Mouse (Mus musculus): ENCODE results near the gene Plekha6. TPM values are rescaled to one million over a fixed set of nuclear protein-coding genes. Genes with fewer than 3 reads are reported as not detected.

Plekha6 gene
- total RNA-seq, 2 experiments from 2014 or later = 42.1 to 45.9 TPM

- no peak for DNase-seq
Measured at GRCm38 (mm10) chr1:133182706-133183095, 18.7 kb downstream of the Plekha6 start.

- DNase-seq = no peak
Measured at GRCm38 (mm10) chr1:133183141-133183925, 19.3 kb downstream of the Plekha6 start.

GRCm38 (mm10) chr1:133187948-133188680, 24.1 kb downstream of the Plekha6 start:
- DNase-seq = peak; percentile 47

- no peak for DNase-seq
Measured at GRCm38 (mm10) chr1:133188719-133189118, 24.7 kb downstream of the Plekha6 start.

GRCm38 (mm10) chr1:133189471-133189870, 25.5 kb downstream of the Plekha6 start:
- no peak for DNase-seq

- no peak for DNase-seq
Measured at GRCm38 (mm10) chr1:133190550-133190949, 26.5 kb downstream of the Plekha6 start.

- no peak for DNase-seq
Measured at GRCm38 (mm10) chr1:133196181-133196580, 32.2 kb downstream of the Plekha6 start.

GRCm38 (mm10) chr1:133197266-133197665, 33.3 kb downstream of the Plekha6 start:
- DNase-seq = no peak

- DNase-seq = no peak
Measured at GRCm38 (mm10) chr1:133199706-133200105, 35.7 kb downstream of the Plekha6 start.

GRCm38 (mm10) chr1:133201499-133201898, 37.5 kb downstream of the Plekha6 start:
- peak; percentile 43 for DNase-seq

GRCm38 (mm10) chr1:133203701-133204100, 39.7 kb downstream of the Plekha6 start:
- no peak for DNase-seq

- DNase-seq = no peak
Measured at GRCm38 (mm10) chr1:133204341-133204849, 40.4 kb downstream of the Plekha6 start.

GRCm38 (mm10) chr1:133204985-133205384, 41.0 kb downstream of the Plekha6 start:
- DNase-seq = no peak

- no peak for DNase-seq
Measured at GRCm38 (mm10) chr1:133208086-133208815, 44.2 kb downstream of the Plekha6 start.

GRCm38 (mm10) chr1:133209036-133209435, 45.0 kb downstream of the Plekha6 start:
- no peak for DNase-seq

GRCm38 (mm10) chr1:133209482-133209881, 45.5 kb downstream of the Plekha6 start:
- no peak for DNase-seq

GRCm38 (mm10) chr1:133209901-133210516, 46.0 kb downstream of the Plekha6 start:
- no peak for DNase-seq

- DNase-seq = peak; percentile 66
Measured at GRCm38 (mm10) chr1:133210766-133211165, 46.8 kb downstream of the Plekha6 start.

- no peak for DNase-seq
Measured at GRCm38 (mm10) chr1:133212273-133212672, 48.3 kb downstream of the Plekha6 start.

- no peak for DNase-seq
Measured at GRCm38 (mm10) chr1:133213098-133213497, 49.1 kb downstream of the Plekha6 start.

GRCm38 (mm10) chr1:133213901-133214300, 49.9 kb downstream of the Plekha6 start:
- no peak for DNase-seq

GRCm38 (mm10) chr1:133214672-133215359, 50.8 kb downstream of the Plekha6 start:
- no peak for DNase-seq
